Mouse (Mus musculus) heart, postnatal 0 days (tissue): Measurements from ENCODE around the gene Kif1c.

Source experiments
- CTCF ChIP-seq: IDR thresholded peaks from 2 replicates; pipeline ENCODE4 v1.5.1; 2016; ENCODE audit warnings: antibody characterized with exemption, control low read depth, low read depth
- EP300 ChIP-seq: IDR thresholded peaks from 2 replicates; pipeline ENCODE4 v1.6.1; 2016; ENCODE audit warnings: antibody characterized with exemption, low read depth

GRCm38 (mm10) chr11:70701984-70702733 is 1.8 kb downstream of the Kif1c start:
- TF ChIP-seq CTCF (no peak), EP300 (no peak; the same call in 1 of the 2 replicates)
